Mouse (Mus musculus): ENCODE data around the gene Vcam1.

Vcam1 gene

GRCm38 (mm10) chr3:116080939-116081676 lies 48.4 kb downstream of the Vcam1 start:
- DNase-seq: no peak

GRCm38 (mm10) chr3:116080166-116080788 lies 49.2 kb downstream of the Vcam1 start:
- DNase-seq: peak; percentile 7

- no peak for DNase-seq
Measured at GRCm38 (mm10) chr3:116078490-116078889, 51.0 kb downstream of the Vcam1 start.

GRCm38 (mm10) chr3:116076739-116077138 lies 52.7 kb downstream of the Vcam1 start:
- no peak for DNase-seq

GRCm38 (mm10) chr3:116072584-116072983 lies 56.9 kb downstream of the Vcam1 start:
- no peak for DNase-seq

- no peak for DNase-seq
Measured at GRCm38 (mm10) chr3:116062141-116062540, 67.3 kb downstream of the Vcam1 start.

- DNase-seq: no peak
Measured at GRCm38 (mm10) chr3:116060320-116060719, 69.2 kb downstream of the Vcam1 start.

Measured in liver (tissue).